Mouse (Mus musculus): ENCODE data around the gene Ddx47.

Gene Ddx47

DNA sequence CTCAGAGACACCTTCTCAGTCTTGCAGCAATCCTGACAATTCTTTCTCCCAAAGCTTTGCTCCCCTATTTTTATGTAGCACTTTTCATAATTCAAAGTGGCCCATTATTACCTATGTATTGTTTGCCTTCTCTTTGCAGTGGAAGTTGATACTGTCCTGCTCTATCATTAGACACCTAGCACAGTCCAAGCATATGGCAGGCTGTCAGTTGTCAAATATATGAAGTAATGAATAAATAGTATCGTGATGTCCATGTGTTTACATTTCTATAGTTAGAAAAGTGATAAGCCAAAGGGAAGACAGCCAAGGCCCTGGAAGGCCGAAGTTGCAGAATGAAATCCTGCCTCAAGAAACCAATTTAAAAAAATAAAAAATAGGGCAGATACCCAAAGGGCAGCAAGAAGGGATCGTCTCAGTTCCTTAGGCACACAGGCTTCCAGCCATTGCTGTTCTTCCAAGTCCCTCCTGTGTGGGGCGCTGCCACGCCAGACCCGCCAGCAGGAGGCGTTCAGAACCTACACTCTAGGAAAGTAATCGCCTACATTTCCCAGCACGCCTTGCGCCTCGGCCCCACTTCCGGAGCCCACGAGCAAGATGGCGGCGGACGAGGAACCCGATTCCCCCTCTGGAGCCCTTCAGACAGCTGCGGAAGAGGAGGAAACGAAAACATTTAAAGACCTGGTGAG, at the start of gene Ddx47:
TSS of gene Ddx47 (plus strand) at position 565 of the 686 bp plus-strand sequence.
- Histone ChIP-seq H3K4me1 (replicated peaks; ENCODE audit: low read depth, low read length) (peaks cover 6% of the 10 kb centered on the region), H3K27me3 (ENCODE audit: insufficient read depth, low read length) (no peaks in the 10 kb centered on the region), H3K36me3 (ENCODE audit: insufficient read depth, low read length) (peaks cover 30% of the 10 kb centered on the region), H3K9me3 (ENCODE audit: low read length) (no peaks in the 10 kb centered on the region), H3K4me3 (replicated peaks; ENCODE audit: low read length) (peak within 1 kb of the TSS; percentile 91)
- no peak for TF ChIP-seq POU5F1 (IDR thresholded peaks at IDR 0.05; ENCODE audit: borderline replicate concordance, low read length)
- peak; percentile 81 for TF ChIP-seq CTCF (conservative IDR thresholded peaks at IDR 0.05; ENCODE audit: low read length)
- no peak for TF ChIP-seq NANOG (IDR thresholded peaks at IDR 0.05; ENCODE audit: borderline replicate concordance, low read length)

- Histone ChIP-seq H3K4me3 (replicated peaks; ENCODE audit: low read length) (no peak overlapping the region), H3K36me3 (ENCODE audit: insufficient read depth, low read length) (no peaks in the 10 kb centered on the region), H3K27me3 (ENCODE audit: insufficient read depth, low read length) (peaks cover 2% of the 10 kb centered on the region; the same call in 1 of the 2 replicates), H3K9me3 (ENCODE audit: low read length) (no peaks in the 10 kb centered on the region), H3K4me1 (replicated peaks; ENCODE audit: low read depth, low read length) (peaks cover 35% of the 10 kb centered on the region)
- TF ChIP-seq NANOG (IDR thresholded peaks at IDR 0.05; ENCODE audit: borderline replicate concordance, low read length) (no peak), CTCF (conservative IDR thresholded peaks at IDR 0.05; ENCODE audit: low read length) (no peak), POU5F1 (IDR thresholded peaks at IDR 0.05; ENCODE audit: borderline replicate concordance, low read length) (no peak)
Measured at GRCm38 (mm10) chr6:134961858-134962517, 49.4 kb upstream of the Ddx47 start.

- H3K36me3 ChIP-seq (ENCODE audit: insufficient read depth, low read length): no peaks in the 10 kb centered on the region
- no peaks in the 10 kb centered on the region for H3K9me3 ChIP-seq (ENCODE audit: low read length)
- TF ChIP-seq CTCF (conservative IDR thresholded peaks at IDR 0.05; ENCODE audit: low read length): no peak
- TF ChIP-seq POU5F1 (IDR thresholded peaks at IDR 0.05; ENCODE audit: borderline replicate concordance, low read length): no peak
- no peak for TF ChIP-seq NANOG (IDR thresholded peaks at IDR 0.05; ENCODE audit: borderline replicate concordance, low read length)
- H3K4me1 ChIP-seq (replicated peaks; ENCODE audit: low read depth, low read length): peaks cover 35% of the 10 kb centered on the region
- H3K27me3 ChIP-seq (ENCODE audit: insufficient read depth, low read length): peaks cover 2% of the 10 kb centered on the region; the same call in 1 of the 2 replicates
- H3K4me3 ChIP-seq (replicated peaks; ENCODE audit: low read length): no peak overlapping the region
Measured at GRCm38 (mm10) chr6:134962518-134962893, 48.9 kb upstream of the Ddx47 start.

- Histone ChIP-seq H3K9me3 (ENCODE audit: low read length) (no peaks in the 10 kb centered on the region), H3K4me1 (replicated peaks; ENCODE audit: low read depth, low read length) (peaks cover 35% of the 10 kb centered on the region), H3K27me3 (ENCODE audit: insufficient read depth, low read length) (peaks cover 2% of the 10 kb centered on the region; the same call in 1 of the 2 replicates), H3K4me3 (replicated peaks; ENCODE audit: low read length) (no peak overlapping the region), H3K36me3 (ENCODE audit: insufficient read depth, low read length) (no peaks in the 10 kb centered on the region)
- no peak for TF ChIP-seq NANOG (IDR thresholded peaks at IDR 0.05; ENCODE audit: borderline replicate concordance, low read length)
Measured at GRCm38 (mm10) chr6:134963910-134964309, 47.5 kb upstream of the Ddx47 start.

- peaks cover 21% of the 10 kb centered on the region for H3K4me1 ChIP-seq (replicated peaks; ENCODE audit: low read depth, low read length)
- H3K4me3 ChIP-seq (replicated peaks; ENCODE audit: low read length): no peak overlapping the region
- H3K9me3 ChIP-seq (ENCODE audit: low read length): no peaks in the 10 kb centered on the region
- no peaks in the 10 kb centered on the region for H3K27me3 ChIP-seq (ENCODE audit: insufficient read depth, low read length)
- no peak for TF ChIP-seq CTCF (conservative IDR thresholded peaks at IDR 0.05; ENCODE audit: low read length)
- TF ChIP-seq NANOG (IDR thresholded peaks at IDR 0.05; ENCODE audit: borderline replicate concordance, low read length): no peak
- no peak for TF ChIP-seq POU5F1 (IDR thresholded peaks at IDR 0.05; ENCODE audit: borderline replicate concordance, low read length)
- H3K36me3 ChIP-seq (ENCODE audit: insufficient read depth, low read length): no peaks in the 10 kb centered on the region
Measured at GRCm38 (mm10) chr6:134966681-134967080, 44.7 kb upstream of the Ddx47 start.

- no peak overlapping the region for H3K4me3 ChIP-seq (replicated peaks; ENCODE audit: low read length)
- H3K27me3 ChIP-seq (ENCODE audit: insufficient read depth, low read length): no peaks in the 10 kb centered on the region
- no peaks in the 10 kb centered on the region for H3K9me3 ChIP-seq (ENCODE audit: low read length)
- peaks cover 8% of the 10 kb centered on the region for H3K4me1 ChIP-seq (replicated peaks; ENCODE audit: low read depth, low read length)
- H3K36me3 ChIP-seq (ENCODE audit: insufficient read depth, low read length): no peaks in the 10 kb centered on the region
- TF ChIP-seq CTCF (conservative IDR thresholded peaks at IDR 0.05; ENCODE audit: low read length) (no peak), POU5F1 (IDR thresholded peaks at IDR 0.05; ENCODE audit: borderline replicate concordance, low read length) (no peak), NANOG (IDR thresholded peaks at IDR 0.05; ENCODE audit: borderline replicate concordance, low read length) (no peak)
Measured at GRCm38 (mm10) chr6:134968326-134968725, 43.1 kb upstream of the Ddx47 start.

DNA sequence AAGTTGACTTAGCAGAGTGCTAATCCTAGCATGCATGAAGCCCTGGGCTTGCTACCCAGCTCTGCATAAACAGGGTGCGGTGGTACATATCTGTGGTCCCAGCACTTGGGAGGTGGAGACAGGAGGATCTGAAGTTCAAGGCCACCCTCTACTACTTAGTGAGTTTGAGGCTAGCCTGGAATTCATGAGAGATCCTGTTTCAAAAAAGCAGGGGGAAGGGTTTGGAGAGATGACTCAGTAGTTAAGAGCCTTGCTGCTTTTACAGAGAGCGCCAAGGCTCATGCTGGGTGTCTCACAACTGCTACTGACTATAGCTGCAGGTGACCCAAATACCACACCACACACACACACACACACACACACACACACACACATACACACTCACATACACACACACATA, 41.9 kb upstream of the Ddx47 start:
- TF ChIP-seq NANOG (IDR thresholded peaks at IDR 0.05; ENCODE audit: borderline replicate concordance, low read length) (no peak), POU5F1 (IDR thresholded peaks at IDR 0.05; ENCODE audit: borderline replicate concordance, low read length) (no peak), CTCF (conservative IDR thresholded peaks at IDR 0.05; ENCODE audit: low read length) (no peak)
- Histone ChIP-seq H3K9me3 (ENCODE audit: low read length) (no peaks in the 10 kb centered on the region), H3K36me3 (ENCODE audit: insufficient read depth, low read length) (no peaks in the 10 kb centered on the region), H3K4me1 (replicated peaks; ENCODE audit: low read depth, low read length) (peaks cover 8% of the 10 kb centered on the region), H3K27me3 (ENCODE audit: insufficient read depth, low read length) (no peaks in the 10 kb centered on the region), H3K4me3 (replicated peaks; ENCODE audit: low read length) (no peak overlapping the region)

GRCm38 (mm10) chr6:134972096-134972495, 39.3 kb upstream of the Ddx47 start:
- H3K27me3 ChIP-seq (ENCODE audit: insufficient read depth, low read length): 0 out of 2 replicates have a peak, but pooled peaks cover 3% of the 10 kb centered on the region
- no peak for TF ChIP-seq POU5F1 (IDR thresholded peaks at IDR 0.05; ENCODE audit: borderline replicate concordance, low read length)
- TF ChIP-seq NANOG (IDR thresholded peaks at IDR 0.05; ENCODE audit: borderline replicate concordance, low read length): no peak
- no peak for TF ChIP-seq CTCF (conservative IDR thresholded peaks at IDR 0.05; ENCODE audit: low read length)

More at GRCm38 (mm10) chr6:134972096-134972495, 39.3 kb upstream of the Ddx47 start:
- H3K4me1 ChIP-seq (replicated peaks; ENCODE audit: low read depth, low read length): peaks cover 8% of the 10 kb centered on the region
- no peak overlapping the region for H3K4me3 ChIP-seq (replicated peaks; ENCODE audit: low read length)
- no peaks in the 10 kb centered on the region for H3K36me3 ChIP-seq (ENCODE audit: insufficient read depth, low read length)
- no peaks in the 10 kb centered on the region for H3K9me3 ChIP-seq (ENCODE audit: low read length)
